Mouse (Mus musculus): Measurements from ENCODE around the gene Scd4.

Gene Scd4

GRCm38 (mm10) chr19:44332833-44333623 lies at the start of gene Scd4:
Gene Scd4, plus strand, starts transcription at chr19:44333092.
- no peak for DNase-seq (ENCODE audit: extremely low read depth, insufficient read length, low spot score)

GRCm38 (mm10) chr19:44283157-44284024 lies 49.5 kb upstream of the Scd4 start:
- DNase-seq (ENCODE audit: extremely low read depth, insufficient read length, low spot score) = no peak

- DNase-seq (ENCODE audit: extremely low read depth, insufficient read length, low spot score) = peak; percentile 99
These were observed 48.7 kb upstream of the Scd4 start for GRCm38 (mm10) chr19:44284025-44284695.

- no peak for DNase-seq (ENCODE audit: extremely low read depth, insufficient read length, low spot score)
These were observed 48.2 kb upstream of the Scd4 start for GRCm38 (mm10) chr19:44284723-44285122.

GRCm38 (mm10) chr19:44285554-44285953 lies 47.3 kb upstream of the Scd4 start:
- no peak for DNase-seq (ENCODE audit: extremely low read depth, insufficient read length, low spot score)

GRCm38 (mm10) chr19:44286109-44286508 lies 46.8 kb upstream of the Scd4 start:
- no peak for DNase-seq (ENCODE audit: extremely low read depth, insufficient read length, low spot score)

- no peak for DNase-seq (ENCODE audit: extremely low read depth, insufficient read length, low spot score)
These were observed 45.3 kb upstream of the Scd4 start for GRCm38 (mm10) chr19:44287415-44288110.

GRCm38 (mm10) chr19:44292083-44292482 lies 40.8 kb upstream of the Scd4 start:
- no peak for DNase-seq (ENCODE audit: extremely low read depth, insufficient read length, low spot score)

GRCm38 (mm10) chr19:44292483-44292882 lies 40.4 kb upstream of the Scd4 start:
- DNase-seq (ENCODE audit: extremely low read depth, insufficient read length, low spot score) = no peak

GRCm38 (mm10) chr19:44292941-44293768 lies 39.7 kb upstream of the Scd4 start, which contains the start of gene Scd2:
Gene Scd2, plus strand, starts transcription at chr19:44293674.
- no peak for DNase-seq (ENCODE audit: extremely low read depth, insufficient read length, low spot score)

- DNase-seq (ENCODE audit: extremely low read depth, insufficient read length, low spot score) = peak; percentile 95
These were observed 38.9 kb upstream of the Scd4 start for GRCm38 (mm10) chr19:44293769-44294551.

- DNase-seq (ENCODE audit: extremely low read depth, insufficient read length, low spot score) = peak; percentile 76
These were observed 38.3 kb upstream of the Scd4 start for GRCm38 (mm10) chr19:44294588-44295041.

- peak; percentile 79 for DNase-seq (ENCODE audit: extremely low read depth, insufficient read length, low spot score)
These were observed 37.6 kb upstream of the Scd4 start for GRCm38 (mm10) chr19:44295251-44295650.

- peak; percentile 78 for DNase-seq (ENCODE audit: extremely low read depth, insufficient read length, low spot score)
These were observed 37.2 kb upstream of the Scd4 start for GRCm38 (mm10) chr19:44295741-44296140.

GRCm38 (mm10) chr19:44296186-44296585 lies 36.7 kb upstream of the Scd4 start:
- DNase-seq (ENCODE audit: extremely low read depth, insufficient read length, low spot score) = no peak

- DNase-seq (ENCODE audit: extremely low read depth, insufficient read length, low spot score) = peak; percentile 31
These were observed 35.7 kb upstream of the Scd4 start for GRCm38 (mm10) chr19:44297068-44297760.

- peak; percentile 53 for DNase-seq (ENCODE audit: extremely low read depth, insufficient read length, low spot score)
These were observed 35.0 kb upstream of the Scd4 start for GRCm38 (mm10) chr19:44297862-44298261.

- DNase-seq (ENCODE audit: extremely low read depth, insufficient read length, low spot score) = peak; percentile 33
These were observed 33.8 kb upstream of the Scd4 start for GRCm38 (mm10) chr19:44299078-44299477.

Measured in 3134 (cell line).